Mouse (Mus musculus) limb, embryonic 11.5 days (tissue): ENCODE data around the gene 0610009B22Rik. TPM values are rescaled to one million over a fixed set of nuclear protein-coding genes. Genes with fewer than 3 reads are reported as not detected.
A peak's percentile ranks its signal among the peaks of the same experiment; 100 is the strongest.
"Not testable (repeated sequence)": the region's sequence is repeated elsewhere in the genome, so short reads cannot be mapped to it uniquely, and the experiment has no call there.

Experiments used
- ATAC-seq: fragments of 200-750 bp; cut with Nextera tagmentation; 2 replicates; pipeline ENCODE4 v1.8.0; 2017; ENCODE audit warnings: low read depth; ENCODE audit not compliant: insufficient number of reproducible peaks, low FRiP score, low TSS enrichment
- DNase-seq: peaks from one replicate; pipeline ENCODE4 v3.0.0-alpha.2; 2015; ENCODE audit warnings: low spot score
- H3K27ac ChIP-seq: fragments of 300-500 bp; sonication (generic); replicated peaks from 2 replicates; pipeline ENCODE4 v1.5.1; 2014; ENCODE audit warnings: low read depth, mild to moderate bottlenecking, low read length
- H3K27me3 ChIP-seq: fragments of 300-500 bp; sonication (generic); 2 replicates; pipeline ENCODE4 v1.6.1; 2014; ENCODE audit warnings: mild to moderate bottlenecking, low read length, mixed read lengths; ENCODE audit not compliant: control insufficient read depth, insufficient read depth
- H3K36me3 ChIP-seq: fragments of 300-500 bp; sonication (generic); 2 replicates; pipeline ENCODE4 v1.6.1; 2014; ENCODE audit warnings: mild to moderate bottlenecking, low read length, moderate library complexity, mixed read lengths; ENCODE audit not compliant: control insufficient read depth, insufficient read depth
- H3K4me1 ChIP-seq: fragments of 300-500 bp; sonication (generic); 2 replicates; pipeline ENCODE4 v1.6.1; 2014; ENCODE audit warnings: low read length, mixed read lengths; ENCODE audit not compliant: control insufficient read depth, insufficient read depth
- H3K4me2 ChIP-seq: fragments of 300-500 bp; sonication (generic); 2 replicates; pipeline ENCODE4 v1.6.1; 2014; ENCODE audit warnings: low read depth, mild to moderate bottlenecking, moderate library complexity; ENCODE audit not compliant: severe bottlenecking
- H3K4me3 ChIP-seq: fragments of 300-500 bp; sonication (generic); 2 replicates; pipeline ENCODE4 v1.5.1; 2014; ENCODE audit warnings: low read depth, low read length
- H3K9ac ChIP-seq: fragments of 300-500 bp; sonication (generic); 2 replicates; pipeline ENCODE4 v1.6.1; 2014; ENCODE audit warnings: mild to moderate bottlenecking, low read length
- H3K9me3 ChIP-seq: fragments of 300-500 bp; sonication (generic); 2 replicates; pipeline ENCODE4 v1.6.1; 2016; ENCODE audit warnings: low read length; ENCODE audit not compliant: control insufficient read depth
- WGBS: fragments of 180-500 bp; shearing (Covaris S2); extraction: QIAGEN DNeasy Blood & Tissue Kit; methylation state at CpG from one replicate; pipeline ENCODE4 v1.1.7; 2014; 5-methylcytosine and 5-hydroxymethylcytosine counted together
- polyA plus RNA-seq: library from polyadenylated mRNA; unstranded; fragments of >200 nt; fragmentation: Nextera tagmentation; extraction: Ambion mirVana; gene quantifications from 2 replicates; pipeline ENCODE4 v1.2.1, GENCODE M21; 2014

The 0610009B22Rik gene
- polyA plus RNA-seq, 1 experiment from 2014 or later, result 89.1 TPM

GRCm38 (mm10) chr11:51694984-51695383, 6.3 kb upstream of the 0610009B22Rik start:
- Histone ChIP-seq H3K9me3 (no peaks in the 10 kb centered on the region), H3K36me3 (peaks cover 7% of the 10 kb centered on the region), H3K4me1 (no peaks in the 10 kb centered on the region), H3K4me3 (no peak overlapping the region), H3K27me3 (no peaks in the 10 kb centered on the region), H3K27ac (no peak overlapping the region), H3K9ac (no peak overlapping the region), H3K4me2 (no peak overlapping the region)
- no peak for DNase-seq
- no peak for ATAC-seq
- 93% methylated on average over 3 of the region's 3 CpGs for WGBS

- not testable (repeated sequence) for H3K27me3 ChIP-seq, H3K9ac ChIP-seq, H3K4me1 ChIP-seq, H3K36me3 ChIP-seq, H3K27ac ChIP-seq, H3K4me3 ChIP-seq, DNase-seq, ATAC-seq, H3K4me2 ChIP-seq, H3K9me3 ChIP-seq
- 100% methylated on average over 1 of the region's 3 CpGs for WGBS
Measured at GRCm38 (mm10) chr11:51690597-51690996, 1.9 kb upstream of the 0610009B22Rik start.

GRCm38 (mm10) chr11:51689343-51689742, 669 bp upstream of the 0610009B22Rik start:
- Histone ChIP-seq H3K4me1 (peaks cover 6% of the 10 kb centered on the region; the same call in 1 of the 2 replicates), H3K9me3 (no peaks in the 10 kb centered on the region), H3K27ac (peak overlapping the region; percentile 95), H3K9ac (peak overlapping the region; percentile 82), H3K4me2 (peak overlapping the region; percentile 60), H3K36me3 (no peaks in the 10 kb centered on the region), H3K4me3 (peak overlapping the region; percentile 73), H3K27me3 (no peaks in the 10 kb centered on the region)
- DNase-seq, result peak; percentile 50
- ATAC-seq, result no peak
- 25% methylated on average over 6 of the region's 6 CpGs for WGBS

- H3K27ac ChIP-seq, result no peak overlapping the region
- no peak overlapping the region for H3K4me2 ChIP-seq
- DNase-seq (no peak), ATAC-seq (no peak)
- no peaks in the 10 kb centered on the region for H3K36me3 ChIP-seq
- H3K4me1 ChIP-seq, result no peaks in the 10 kb centered on the region
- H3K9ac ChIP-seq, result no peak overlapping the region
- 39% methylated on average over 8 of the region's 8 CpGs for WGBS
- H3K4me3 ChIP-seq, result no peak overlapping the region
- H3K9me3 ChIP-seq, result no peaks in the 10 kb centered on the region
- H3K27me3 ChIP-seq, result no peaks in the 10 kb centered on the region
Measured at GRCm38 (mm10) chr11:51681976-51682374, 6.7 kb downstream of the 0610009B22Rik start.

- no peak overlapping the region for H3K4me3 ChIP-seq
- no peaks in the 10 kb centered on the region for H3K9me3 ChIP-seq
- H3K4me2 ChIP-seq, result no peak overlapping the region
- no peaks in the 10 kb centered on the region for H3K27me3 ChIP-seq
- no peak overlapping the region for H3K9ac ChIP-seq
- H3K4me1 ChIP-seq, result no peaks in the 10 kb centered on the region
- no peaks in the 10 kb centered on the region for H3K36me3 ChIP-seq
- 34% methylated on average over 13 of the region's 13 CpGs for WGBS
- DNase-seq, result peak; percentile 94
- no peak overlapping the region for H3K27ac ChIP-seq
- ATAC-seq, result no peak
Measured at GRCm38 (mm10) chr11:51681324-51681975, 7.2 kb downstream of the 0610009B22Rik start.

- 77% methylated on average over 3 of the region's 3 CpGs for WGBS
- no peak for ATAC-seq
Measured at GRCm38 (mm10) chr11:51679466-51679865, 9.2 kb downstream of the 0610009B22Rik start.

GRCm38 (mm10) chr11:51677737-51678418, 10.8 kb downstream of the 0610009B22Rik start:
- no peaks in the 10 kb centered on the region for H3K4me1 ChIP-seq
- no peaks in the 10 kb centered on the region for H3K27me3 ChIP-seq
- DNase-seq, result no peak
- ATAC-seq, result no peak
- H3K9me3 ChIP-seq, result no peaks in the 10 kb centered on the region
- H3K4me2 ChIP-seq, result no peak overlapping the region
- no peak overlapping the region for H3K27ac ChIP-seq
- no peaks in the 10 kb centered on the region for H3K36me3 ChIP-seq
- WGBS, result 64% methylated on average over 6 of the region's 6 CpGs
- H3K9ac ChIP-seq, result no peak overlapping the region
- H3K4me3 ChIP-seq, result no peak overlapping the region

More at GRCm38 (mm10) chr11:51679466-51679865, 9.2 kb downstream of the 0610009B22Rik start:
- H3K9me3 ChIP-seq, result no peaks in the 10 kb centered on the region
- H3K36me3 ChIP-seq, result no peaks in the 10 kb centered on the region
- no peak overlapping the region for H3K9ac ChIP-seq
- no peak overlapping the region for H3K4me3 ChIP-seq
- H3K4me2 ChIP-seq, result no peak overlapping the region
- no peak overlapping the region for H3K27ac ChIP-seq
- H3K4me1 ChIP-seq, result no peaks in the 10 kb centered on the region
- DNase-seq, result no peak
- H3K27me3 ChIP-seq, result no peaks in the 10 kb centered on the region

GRCm38 (mm10) chr11:51675386-51675785, 13.3 kb downstream of the 0610009B22Rik start:
- no peaks in the 10 kb centered on the region for H3K4me1 ChIP-seq
- WGBS, result 80% methylated on average over 5 of the region's 5 CpGs
- ATAC-seq (no peak), DNase-seq (no peak)
- no peaks in the 10 kb centered on the region for H3K9me3 ChIP-seq
- no peak overlapping the region for H3K4me2 ChIP-seq
- no peaks in the 10 kb centered on the region for H3K27me3 ChIP-seq
- no peak overlapping the region for H3K4me3 ChIP-seq
- no peak overlapping the region for H3K27ac ChIP-seq
- H3K36me3 ChIP-seq, result no peaks in the 10 kb centered on the region
- H3K9ac ChIP-seq, result no peak overlapping the region
